Mouse (Mus musculus) megakaryocyte, embryonic 14.5 days (primary cell): Measurements from ENCODE around the gene Tspear.

Experiments
- FLI1 ChIP-seq: IDR thresholded peaks from 2 replicates; pipeline ENCODE4 v1.6.1; 2012; ENCODE audit warnings: low read length, inconsistent platforms, mixed read lengths
- GATA1 ChIP-seq: IDR thresholded peaks from 3 replicates; pipeline ENCODE4 v1.6.1; 2012; ENCODE audit warnings: mixed read lengths, low read length, inconsistent platforms, borderline replicate concordance

- TF ChIP-seq GATA1 (no peak), FLI1 (no peak)
Measured at GRCm38 (mm10) chr10:77861675-77862074, 175.3 kb downstream of the Tspear start, which contains the start of gene Gm3285.
